Mouse (Mus musculus) gastrocnemius, postnatal 10 days (tissue): ENCODE data around the gene Hmmr. TPM values are rescaled to one million over a fixed set of nuclear protein-coding genes. Genes with fewer than 3 reads are reported as not detected.
"Not testable (repeated sequence)": the region's sequence is repeated elsewhere in the genome, so short reads cannot be mapped to it uniquely, and the experiment has no call there.

Source experiments
- DNase-seq: peaks from one replicate; pipeline ENCODE4 v3.0.0; 2021; ENCODE audit warnings: mixed read lengths
- long read RNA-seq, 2 experiments: library from polyadenylated mRNA; stranded (forward); transcript quantifications; one replicate each; pipeline ENCODE4 v2.0.0; 2021
- total RNA-seq, 2 experiments: library from RNA; stranded (reverse); gene quantifications; 2 replicates each; pipeline ENCODE4 v1.2.3; 2021

Hmmr gene
- total RNA-seq = 1 to 10 TPM; 3.7 to 4.5 TPM
- long read RNA-seq, experiment 1, partial matches to known transcripts = 1 of 5 reads
- long read RNA-seq, experiment 1, other reads (novel, unspliced or antisense) = 3 of 5 reads
- long read RNA-seq, experiment 2, partial matches to known transcripts = 0 of 5 reads
- long read RNA-seq, experiment 2, other reads (novel, unspliced or antisense) = 3 of 5 reads

- peak; percentile 86 for DNase-seq
Observed at GRCm38 (mm10) chr11:40733339-40734174, at the start of gene Hmmr, which contains the start of gene Nudcd2. Gene Hmmr (minus strand): TSS chr11:40733422. Gene Nudcd2 (plus strand): TSS chr11:40733667.

- no peak for DNase-seq
Observed at GRCm38 (mm10) chr11:40781857-40782256, 48.6 kb upstream of the Hmmr start.

DNA sequence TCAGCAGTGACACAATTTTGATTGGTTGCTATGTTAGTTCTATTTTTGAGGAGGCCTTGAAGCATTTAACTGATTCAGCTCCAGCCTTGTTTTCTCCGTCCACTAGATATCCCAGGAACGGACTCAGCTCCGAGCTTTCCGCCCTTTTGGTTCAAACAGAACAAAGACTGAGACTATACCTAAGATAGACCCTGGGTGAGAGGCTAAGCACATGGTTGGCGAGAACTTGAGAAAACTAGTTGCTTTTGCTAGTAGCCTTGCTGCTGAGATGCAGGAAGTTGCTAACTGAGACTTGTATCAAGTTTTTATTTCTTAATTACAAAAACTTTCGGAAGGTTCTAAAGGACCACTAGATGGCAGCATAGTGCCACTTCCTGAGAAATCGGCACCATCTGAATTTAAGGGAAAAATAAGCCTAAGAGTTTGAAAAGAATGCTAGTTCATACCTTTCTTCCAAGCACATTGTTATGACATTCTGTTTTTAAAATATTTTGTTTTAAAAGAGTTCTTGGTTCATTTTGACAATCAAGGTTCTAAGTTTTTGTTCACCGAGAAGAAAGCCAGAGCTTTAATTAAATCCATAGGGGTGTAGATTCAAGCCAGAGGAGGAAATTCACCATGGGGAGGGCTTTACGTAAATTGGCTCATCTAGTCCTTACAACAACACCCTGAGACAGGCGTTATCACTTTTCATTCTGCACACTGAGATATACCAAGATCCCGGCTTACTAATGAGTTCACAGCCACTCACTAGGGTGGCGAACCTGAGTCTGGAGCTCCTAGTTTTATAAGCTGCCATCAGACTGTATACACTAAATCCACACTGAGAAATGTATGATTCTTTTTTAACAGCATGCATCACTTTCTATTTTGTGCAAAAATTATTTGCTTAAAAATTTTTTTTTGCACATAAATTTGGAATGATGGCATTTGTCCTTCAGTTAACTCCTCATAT lies 42.4 kb upstream of the Hmmr start:
- no peak for DNase-seq

GRCm38 (mm10) chr11:40764690-40765089 lies 31.5 kb upstream of the Hmmr start:
- DNase-seq = no peak

DNA sequence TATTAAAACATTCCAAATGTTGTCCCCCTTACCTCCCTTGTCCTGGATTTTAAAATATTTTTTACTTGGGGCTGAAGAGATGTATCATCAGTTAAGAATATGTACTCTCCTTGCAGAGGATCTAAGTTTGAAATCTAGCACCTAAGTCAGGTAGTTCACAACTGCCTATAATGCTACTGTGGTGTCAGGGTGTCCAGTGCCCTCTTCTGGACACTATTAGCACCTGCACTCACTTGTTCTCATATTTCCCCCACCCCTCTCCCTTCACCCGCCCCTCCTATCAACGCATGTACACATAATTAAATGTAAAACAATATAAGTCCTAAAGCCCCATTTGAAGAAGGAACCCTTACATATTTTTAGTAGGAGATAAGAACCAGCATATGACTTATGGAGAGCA lies 30.2 kb upstream of the Hmmr start:
- no peak for DNase-seq

- peak; percentile 14 for DNase-seq
Observed at GRCm38 (mm10) chr11:40759896-40760295, 26.7 kb upstream of the Hmmr start.

DNA sequence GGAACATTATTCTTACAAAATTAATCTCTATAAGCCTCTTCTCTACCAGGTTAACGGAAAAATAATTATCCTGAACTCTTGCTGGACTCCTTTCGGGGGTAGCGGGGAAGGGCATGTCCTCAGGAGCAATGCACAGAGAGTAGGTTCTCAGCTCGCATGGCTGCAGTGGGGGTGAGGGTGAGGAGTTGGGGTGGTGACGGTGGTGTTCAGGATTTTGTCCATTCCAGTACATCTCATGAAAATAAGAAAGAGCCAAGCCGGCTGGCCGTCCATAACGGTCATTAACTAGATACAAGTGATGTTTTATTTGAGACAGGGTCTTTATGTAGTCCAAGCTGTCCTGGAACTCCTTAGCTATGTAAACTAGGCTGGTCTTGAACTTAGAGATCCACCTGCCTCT lies 22.7 kb upstream of the Hmmr start:
- DNase-seq = no peak

- peak; percentile 80 for DNase-seq
Observed at GRCm38 (mm10) chr11:40755109-40755627, 21.9 kb upstream of the Hmmr start, which contains the start of gene Ccng1. Gene Ccng1 (minus strand): TSS chr11:40755311.

DNA sequence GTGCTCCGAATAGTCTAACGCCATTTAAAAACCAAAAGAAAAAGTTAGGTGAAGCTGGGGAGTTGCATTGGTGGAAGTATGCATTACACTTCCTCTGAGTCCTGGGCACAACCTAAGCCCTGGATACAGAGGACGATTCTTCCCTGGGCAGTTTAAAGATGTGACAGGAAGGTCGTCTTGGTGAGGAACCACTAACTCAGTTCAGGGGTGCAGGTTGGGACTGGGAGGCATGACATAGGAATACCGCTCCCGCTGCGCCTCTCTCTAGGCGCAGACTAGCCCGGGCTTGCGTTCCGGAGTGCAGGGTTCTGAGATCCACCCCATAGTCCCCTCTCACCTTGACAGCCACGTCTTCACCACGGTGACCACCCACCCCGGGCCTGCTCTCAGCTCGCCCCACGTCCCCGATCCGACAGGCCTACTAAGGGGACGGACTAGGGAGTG lies 21.5 kb upstream of the Hmmr start:
- no peak for DNase-seq

DNA sequence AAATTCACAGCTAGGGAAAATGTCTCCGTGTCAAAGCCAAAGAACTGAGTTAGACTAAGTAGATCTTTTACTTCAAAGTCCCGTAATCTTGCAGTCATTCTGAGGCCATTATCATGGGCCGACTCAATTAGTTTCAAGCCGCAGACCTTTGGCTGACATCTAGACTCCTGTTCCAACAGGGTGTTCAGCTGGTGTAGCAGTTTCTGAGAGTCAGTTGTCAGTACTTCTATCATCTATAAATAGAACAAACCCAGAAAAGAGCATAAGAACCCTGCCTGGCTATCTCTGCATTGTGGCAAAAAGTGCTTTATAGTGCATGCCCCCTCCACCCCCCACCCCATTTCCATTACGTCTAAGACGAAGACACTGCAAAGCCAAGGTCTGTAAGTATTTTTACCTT lies 20.6 kb upstream of the Hmmr start:
- DNase-seq = no peak

GRCm38 (mm10) chr11:40747716-40748115 lies 14.5 kb upstream of the Hmmr start:
- no peak for DNase-seq

DNA sequence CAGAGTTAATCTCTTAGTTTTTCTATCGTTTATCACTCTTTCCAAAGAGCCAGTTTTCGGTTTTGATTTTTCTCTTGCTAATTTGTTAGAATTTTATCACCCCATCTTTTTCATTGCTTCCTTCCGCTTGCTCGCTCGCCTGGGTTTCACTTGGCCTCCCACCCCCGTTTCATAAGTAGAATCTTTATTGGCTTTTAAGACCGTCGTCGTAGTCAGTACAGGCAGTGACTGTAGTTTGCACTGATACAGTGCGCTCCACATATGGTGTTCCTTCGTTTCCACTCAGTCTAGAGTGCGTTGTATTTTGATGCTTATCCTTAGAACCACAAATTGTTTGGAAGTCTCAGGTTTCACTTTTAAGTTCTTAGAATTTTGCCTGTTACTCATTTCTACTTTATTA lies 13.1 kb upstream of the Hmmr start:
- DNase-seq = no peak

GRCm38 (mm10) chr11:40744348-40744747 lies 11.1 kb upstream of the Hmmr start:
- no peak for DNase-seq

GRCm38 (mm10) chr11:40741605-40742262 lies 8.5 kb upstream of the Hmmr start:
- no peak for DNase-seq

DNA sequence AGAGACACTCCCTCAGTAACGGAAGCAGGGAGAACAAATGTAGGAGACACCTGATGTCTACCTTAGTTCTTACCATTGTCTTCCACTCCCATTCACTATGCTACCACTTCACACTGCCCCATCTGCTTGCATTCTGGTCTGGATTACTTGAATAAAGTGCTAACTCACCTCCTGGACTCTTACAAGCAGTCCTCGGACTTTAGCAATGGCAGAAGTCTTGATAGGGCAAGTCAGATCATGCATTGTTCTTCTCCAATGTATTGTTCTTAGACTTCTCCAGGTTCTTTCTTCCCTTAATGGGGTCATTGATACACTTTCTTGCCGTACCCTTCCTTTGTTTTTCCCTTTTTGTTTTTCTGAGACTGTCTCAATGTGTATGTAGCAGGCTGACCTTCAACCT lies 4.1 kb upstream of the Hmmr start:
- no peak for DNase-seq

- no peak for DNase-seq
Observed at GRCm38 (mm10) chr11:40734251-40734752, 1.1 kb upstream of the Hmmr start.

DNA sequence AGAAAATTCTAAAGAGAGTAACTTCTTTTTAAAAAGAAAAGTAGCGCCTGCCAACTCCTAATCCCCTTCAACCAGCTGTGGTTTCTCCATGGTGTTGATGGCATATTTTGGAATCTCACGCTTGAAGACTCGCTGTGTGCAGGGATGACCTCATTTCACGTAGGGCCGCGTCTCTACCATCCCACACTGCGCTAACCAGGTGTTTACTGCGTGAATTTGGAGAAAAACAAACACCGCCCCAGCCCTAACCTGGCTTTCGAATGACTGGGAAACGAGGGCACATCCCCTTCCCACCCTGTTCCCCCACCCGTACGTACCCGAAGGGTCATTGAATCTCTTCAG lies 254 bp downstream of the Hmmr start:
- DNase-seq = no peak

GRCm38 (mm10) chr11:40718324-40718723 lies 14.9 kb downstream of the Hmmr start:
- DNase-seq = no peak

DNA sequence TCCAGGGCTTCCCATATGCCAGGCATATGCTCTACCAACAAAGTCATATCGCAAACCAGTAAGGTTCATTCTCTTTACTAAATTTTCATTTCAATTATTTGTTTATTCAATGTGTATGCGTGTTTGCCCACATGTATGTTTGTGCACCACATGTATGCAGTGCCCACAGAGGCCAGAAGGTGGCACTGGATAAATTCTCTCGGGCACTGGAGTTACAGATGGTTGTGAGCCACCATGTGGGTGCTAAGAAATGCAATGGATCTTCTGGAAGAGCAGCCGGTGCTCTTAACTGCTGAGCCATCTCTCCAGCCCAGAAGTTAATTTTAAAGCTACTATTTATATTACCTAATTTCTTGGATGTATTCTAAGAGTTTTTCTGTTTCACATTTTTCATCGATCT lies 17.7 kb downstream of the Hmmr start:
- no peak for DNase-seq

GRCm38 (mm10) chr11:40713858-40714257 lies 19.4 kb downstream of the Hmmr start:
- DNase-seq = no peak

- not testable (repeated sequence) for DNase-seq
Observed at GRCm38 (mm10) chr11:40709899-40710298, 23.3 kb downstream of the Hmmr start.

GRCm38 (mm10) chr11:40695103-40695502 lies 38.1 kb downstream of the Hmmr start, which contains the start of gene Mat2b:
Gene Mat2b (minus strand): TSS chr11:40695203.
- no peak for DNase-seq
